Mouse (Mus musculus) cerebellum, postnatal 10 days (tissue): ENCODE measurements around the gene Mad2l2.

Source experiments
- DNase-seq, 2 experiments: peaks; one replicate each; pipeline ENCODE4 v3.0.0; 2021; ENCODE audit warnings: mixed read lengths in 2 of 2

The Mad2l2 gene

GRCm38 (mm10) chr4:148130133-148130532 lies at the start of gene Mad2l2:
TSS of gene Mad2l2 (plus strand) at chr4:148130384.
- no peak for DNase-seq

DNA sequence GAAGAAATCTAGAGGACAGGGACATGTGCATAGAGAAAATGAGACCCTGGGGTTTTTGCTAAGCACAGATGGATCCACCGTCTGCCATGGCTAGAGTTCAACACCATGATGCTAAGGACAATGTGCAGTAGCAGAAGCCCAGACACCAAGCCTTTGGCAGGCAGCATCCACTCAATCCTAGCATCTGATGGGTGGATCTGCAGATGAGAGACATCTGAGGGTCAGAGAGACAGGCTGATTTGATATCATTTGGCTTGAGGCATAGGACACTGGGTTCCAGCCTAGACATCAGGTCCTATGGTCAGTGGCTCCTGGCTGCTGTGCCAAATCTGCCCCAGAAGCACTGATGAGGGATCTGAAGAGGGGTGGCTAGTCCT lies 49.6 kb upstream of the Mad2l2 start:
- DNase-seq = peak; percentile 83 to 84

DNA sequence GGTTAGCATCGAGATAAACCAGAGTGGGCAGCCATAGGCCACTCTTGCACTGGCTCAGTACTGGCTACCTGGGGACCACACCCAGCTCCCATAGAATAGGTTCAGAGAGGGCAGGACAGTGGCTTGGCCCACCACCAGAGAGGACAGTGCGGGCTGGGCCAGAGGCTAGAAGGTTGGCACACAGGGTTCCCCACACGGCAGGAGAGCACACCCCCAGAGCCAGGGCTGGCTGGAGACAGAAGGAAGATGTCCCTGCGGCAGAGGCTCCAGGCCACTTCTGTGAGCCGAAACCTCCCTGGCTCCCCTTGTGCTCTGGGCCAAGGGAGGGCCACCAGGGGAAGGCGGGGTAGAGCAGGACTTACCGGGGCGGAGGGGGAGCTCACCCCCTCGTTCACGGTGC lies 49.0 kb upstream of the Mad2l2 start:
- peak in 1 of 2 experiments; percentile 47 for DNase-seq

DNA sequence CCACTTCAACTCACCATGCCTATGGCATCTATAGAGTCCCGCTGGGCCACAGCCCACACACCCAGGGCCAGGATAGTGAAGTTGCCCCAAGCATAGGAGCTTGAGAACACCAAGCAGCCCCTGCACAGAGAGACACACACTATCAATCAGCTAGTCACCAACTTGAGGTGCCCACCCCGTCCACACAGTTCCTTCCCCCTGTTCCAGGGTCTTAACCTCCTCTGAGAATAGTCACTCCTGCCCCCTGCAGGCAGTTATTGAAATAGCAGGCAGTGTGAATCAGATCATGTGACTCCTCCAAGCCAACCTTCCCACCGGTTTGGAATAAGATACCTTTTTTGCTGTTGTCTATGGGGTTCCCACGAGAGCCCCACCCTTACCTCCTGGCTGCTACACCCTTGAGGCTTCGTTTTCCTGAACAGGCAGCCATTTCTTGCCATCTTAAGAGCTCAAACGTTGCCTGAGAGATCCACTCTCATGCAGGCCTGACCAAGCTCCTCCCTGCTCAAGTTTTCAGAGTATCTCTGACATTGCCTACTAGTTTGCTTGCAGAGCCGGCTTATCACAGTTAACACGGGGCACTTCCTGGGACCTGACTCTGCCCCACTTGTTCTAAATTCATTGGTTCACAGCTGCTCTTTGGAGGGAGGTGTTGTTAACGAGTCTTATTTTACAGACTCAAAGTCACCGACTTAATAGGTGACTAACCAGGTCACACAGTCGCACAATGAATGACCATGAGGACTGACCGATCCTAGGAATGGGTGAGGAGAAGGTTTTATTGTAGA lies 47.7 kb upstream of the Mad2l2 start:
- peak; percentile 81 to 85 for DNase-seq

DNA sequence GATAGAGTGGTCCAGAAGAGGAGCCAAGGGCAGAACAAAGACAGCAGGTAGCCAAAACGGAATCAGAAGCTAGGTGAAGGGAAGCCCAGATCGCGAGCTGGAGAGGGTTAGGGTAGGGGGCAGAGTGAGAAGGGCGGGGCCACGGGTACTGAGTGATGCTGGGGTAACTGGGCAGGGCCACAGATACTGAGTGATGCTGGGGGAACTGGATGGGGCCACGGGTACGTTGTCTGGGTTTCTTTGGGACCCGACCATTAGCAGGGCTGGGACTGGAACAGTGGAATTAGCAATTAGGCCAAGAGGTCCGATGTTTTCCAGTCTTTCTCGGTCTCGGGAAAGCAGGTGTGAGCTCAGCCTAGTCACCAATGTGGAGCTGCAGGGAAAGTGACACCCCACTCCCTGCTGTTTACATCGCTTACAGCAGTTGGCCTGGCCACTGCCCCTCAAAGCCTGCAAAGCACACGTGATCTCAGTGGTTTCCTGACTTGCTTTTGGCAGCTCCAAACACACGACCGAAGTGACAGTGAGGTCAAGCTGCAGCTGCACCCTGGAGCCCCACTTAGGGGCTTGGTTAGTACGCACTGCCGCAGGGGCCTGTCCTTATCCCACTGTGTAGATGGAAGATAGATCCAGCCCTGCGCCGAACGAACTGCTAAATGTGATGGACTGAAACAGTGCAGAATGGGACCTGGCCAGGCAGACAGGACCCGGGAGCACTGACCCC lies 46.8 kb upstream of the Mad2l2 start:
- DNase-seq = no peak

DNA sequence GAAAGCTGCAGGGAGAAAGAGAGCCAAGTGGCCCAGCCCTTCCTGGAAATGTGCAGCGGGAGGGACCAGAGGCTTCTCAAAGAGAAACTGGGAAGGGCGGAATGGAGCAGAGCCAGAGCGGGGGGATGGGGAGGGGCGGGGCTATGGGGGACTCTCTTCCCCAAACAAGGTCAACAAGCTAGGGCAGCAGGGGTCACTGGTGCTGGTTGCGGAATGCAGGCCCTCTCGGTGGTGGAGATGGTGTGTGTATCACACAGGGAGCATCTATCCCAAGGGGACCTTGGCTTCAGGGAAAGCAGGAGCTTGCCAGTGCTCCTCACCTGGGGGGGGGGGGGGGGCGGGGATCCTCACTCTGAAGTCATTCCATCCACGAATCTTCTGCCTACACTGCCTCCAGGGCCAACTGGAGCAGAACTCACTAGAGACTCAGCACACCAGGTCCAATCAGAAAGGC lies 45.9 kb upstream of the Mad2l2 start:
- no peak for DNase-seq

DNA sequence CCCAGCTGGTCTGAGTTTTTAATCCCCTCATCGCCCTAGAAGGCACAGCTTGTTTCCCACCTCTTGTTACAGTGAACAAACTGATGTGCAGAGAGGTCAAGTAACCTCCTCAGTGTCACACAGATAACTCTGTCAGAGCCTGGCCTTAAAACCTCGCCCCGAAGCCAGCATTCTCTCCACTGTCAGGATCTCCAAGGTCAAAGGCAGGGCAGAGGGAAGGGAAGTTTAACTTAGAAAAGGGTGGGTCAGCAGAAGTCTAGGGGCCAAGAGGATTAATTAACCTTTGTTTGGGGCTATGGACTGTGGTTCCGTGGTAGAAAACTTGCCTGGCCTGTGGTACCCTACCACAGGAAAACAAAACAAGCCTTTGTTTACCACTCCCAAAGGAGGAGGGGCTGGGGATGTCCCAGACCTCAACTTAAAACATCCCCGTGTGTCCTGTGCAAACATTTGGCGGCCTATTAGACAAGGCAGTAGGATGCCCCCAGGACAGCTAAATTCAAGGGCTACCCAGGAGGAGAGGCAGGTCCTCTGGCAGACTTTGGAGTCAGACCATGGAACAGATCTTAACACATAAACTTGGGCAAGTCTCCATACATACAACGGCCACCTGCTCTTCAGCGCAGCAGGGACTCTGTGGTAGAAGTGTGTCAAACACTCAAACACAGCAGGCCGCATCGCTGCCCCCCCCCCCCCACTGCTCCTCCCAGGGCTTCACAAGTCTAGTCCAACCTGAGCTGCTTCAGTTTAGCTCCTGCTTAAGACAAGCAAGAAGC lies 44.9 kb upstream of the Mad2l2 start:
- no peak for DNase-seq

- DNase-seq = no peak
Measured at GRCm38 (mm10) chr4:148085907-148086305, 44.3 kb upstream of the Mad2l2 start.

- no peak for DNase-seq
Measured at GRCm38 (mm10) chr4:148087091-148087906, 42.9 kb upstream of the Mad2l2 start.

DNA sequence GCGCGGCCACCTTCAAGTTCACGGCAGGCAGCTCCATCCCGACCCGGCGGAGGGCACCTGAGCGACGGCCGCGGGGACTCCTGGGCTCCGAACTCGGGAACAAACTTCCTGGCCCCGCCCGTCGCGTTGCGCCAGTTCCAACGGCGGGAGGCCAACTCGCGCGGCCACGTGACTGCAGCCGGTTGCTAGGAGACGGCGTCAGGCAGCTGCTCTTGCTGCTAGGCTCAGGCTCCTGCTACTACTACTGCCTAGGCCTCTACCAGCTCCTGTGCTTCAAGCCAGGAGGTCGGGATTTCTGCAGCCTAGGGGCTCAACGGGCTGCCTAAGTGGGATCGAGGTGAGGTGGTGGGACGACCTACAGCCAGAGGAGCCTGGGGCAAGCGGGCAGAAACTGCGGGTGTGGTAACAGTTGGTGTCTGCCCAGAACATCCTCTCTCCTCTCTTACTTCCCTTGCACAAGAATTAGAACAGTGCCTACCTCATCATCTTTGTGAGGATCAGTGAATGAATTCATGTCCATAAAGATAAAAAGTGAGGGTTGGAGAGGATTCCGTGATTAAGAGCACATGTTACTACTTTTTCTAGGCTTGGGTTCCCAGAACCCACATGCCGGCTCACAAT lies 42.2 kb upstream of the Mad2l2 start, which contains the start of gene Agtrap:
Gene Agtrap, minus strand, starts transcription at position 125 of the 621 bp plus-strand sequence.
- DNase-seq = peak; percentile 97

- DNase-seq = no peak
Measured at GRCm38 (mm10) chr4:148089166-148089565, 41.0 kb upstream of the Mad2l2 start.

- no peak for DNase-seq
Measured at GRCm38 (mm10) chr4:148091181-148091580, 39.0 kb upstream of the Mad2l2 start.

GRCm38 (mm10) chr4:148092551-148093271 lies 37.5 kb upstream of the Mad2l2 start:
- no peak for DNase-seq

- peak in 1 of 2 experiments; percentile 60 for DNase-seq
Measured at GRCm38 (mm10) chr4:148094161-148094560, 36.0 kb upstream of the Mad2l2 start.

DNA sequence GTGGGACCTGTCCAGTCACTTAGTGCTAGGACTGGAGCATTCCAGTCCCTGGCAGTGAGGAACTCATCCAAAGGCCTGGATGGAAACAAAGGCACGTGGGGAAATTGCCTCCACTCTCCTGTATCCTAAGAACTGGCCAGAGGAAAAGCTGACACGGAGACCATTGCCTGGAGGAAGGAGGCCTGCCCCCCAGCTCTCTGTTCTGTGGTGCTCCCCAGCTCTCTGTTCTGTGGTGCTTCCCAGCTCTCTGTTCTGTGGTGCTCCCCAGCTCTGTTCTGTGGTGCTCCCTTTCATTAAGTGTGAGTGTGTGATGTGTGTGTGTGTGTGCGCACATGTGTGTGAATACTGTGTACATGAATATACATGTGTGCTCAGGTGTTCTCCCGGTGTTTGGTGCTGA lies 35.1 kb upstream of the Mad2l2 start:
- no peak for DNase-seq

GRCm38 (mm10) chr4:148097936-148098335 lies 32.2 kb upstream of the Mad2l2 start:
- DNase-seq = no peak

- DNase-seq = no peak
Measured at GRCm38 (mm10) chr4:148098666-148099065, 31.5 kb upstream of the Mad2l2 start.

GRCm38 (mm10) chr4:148101801-148102527 lies 28.2 kb upstream of the Mad2l2 start:
- DNase-seq = peak; percentile 86 to 88

DNA sequence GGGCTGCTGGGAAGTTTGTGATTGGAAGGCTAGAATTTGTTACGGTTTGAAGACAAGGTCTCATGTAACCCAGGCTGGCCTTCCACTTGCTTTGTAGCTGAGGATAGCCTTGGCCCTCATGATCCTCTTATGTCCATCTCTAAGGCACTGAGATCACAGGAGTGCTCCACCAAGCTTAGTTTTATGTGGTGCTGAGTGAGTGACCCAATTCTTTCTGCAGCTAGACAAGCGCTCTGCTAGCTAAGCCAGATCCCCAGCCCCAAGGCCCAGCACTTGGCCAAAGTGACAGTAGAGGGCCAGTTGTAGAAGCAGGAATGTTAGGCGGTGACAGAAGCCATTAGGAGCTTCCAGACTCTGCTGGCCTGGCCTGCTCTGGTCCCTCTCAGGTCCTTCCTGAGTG lies 26.0 kb upstream of the Mad2l2 start:
- no peak for DNase-seq

DNA sequence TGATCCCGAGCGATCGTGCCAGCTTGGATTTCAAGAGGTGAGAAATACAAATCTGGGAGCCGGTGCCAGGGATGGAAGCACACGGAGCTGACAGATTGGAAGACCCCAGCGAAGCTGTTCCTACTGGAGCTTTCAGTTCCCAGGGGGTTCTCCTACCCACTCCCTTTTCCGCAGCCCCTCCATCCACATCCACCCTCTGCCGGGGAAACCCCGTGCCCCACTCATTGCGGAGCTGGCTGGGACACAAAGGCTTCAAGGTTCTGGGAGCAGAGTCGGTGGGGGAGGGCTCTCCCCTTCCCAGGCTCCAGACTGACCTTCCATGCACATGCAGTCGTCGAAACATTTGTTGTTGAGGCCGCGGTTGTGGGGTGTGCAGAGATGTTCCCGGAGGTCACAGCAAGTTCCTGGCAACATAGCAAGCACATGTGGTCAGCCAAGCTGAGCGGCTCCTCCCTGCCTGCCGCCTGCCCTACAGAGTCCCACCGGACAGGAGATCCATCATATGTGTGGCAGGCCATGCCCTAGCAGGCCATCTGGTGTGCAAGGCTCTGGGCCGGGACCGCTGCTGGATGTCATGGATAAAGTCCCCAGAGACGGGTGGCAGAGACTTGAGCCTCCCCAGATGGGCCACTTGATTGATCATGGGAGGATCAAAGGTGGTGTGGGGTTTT lies 22.4 kb upstream of the Mad2l2 start:
- peak; percentile 80 to 84 for DNase-seq
